Mouse (Mus musculus): ENCODE measurements around the gene Fgfr1op. TPM values are rescaled to one million over a fixed set of nuclear protein-coding genes. Genes with fewer than 3 reads are reported as not detected.
"Not testable (repeated sequence)": the region's sequence is repeated elsewhere in the genome, so short reads cannot be mapped to it uniquely, and the experiment has no call there.

Fgfr1op gene
- polyA plus RNA-seq, 3 experiments from 2014 or later: 22.8 to 31.0 (median 24.2) TPM

GRCm38 (mm10) chr17:8170331-8170730, 5.0 kb downstream of the Fgfr1op start:
- peak; percentile 18 for ATAC-seq

DNA sequence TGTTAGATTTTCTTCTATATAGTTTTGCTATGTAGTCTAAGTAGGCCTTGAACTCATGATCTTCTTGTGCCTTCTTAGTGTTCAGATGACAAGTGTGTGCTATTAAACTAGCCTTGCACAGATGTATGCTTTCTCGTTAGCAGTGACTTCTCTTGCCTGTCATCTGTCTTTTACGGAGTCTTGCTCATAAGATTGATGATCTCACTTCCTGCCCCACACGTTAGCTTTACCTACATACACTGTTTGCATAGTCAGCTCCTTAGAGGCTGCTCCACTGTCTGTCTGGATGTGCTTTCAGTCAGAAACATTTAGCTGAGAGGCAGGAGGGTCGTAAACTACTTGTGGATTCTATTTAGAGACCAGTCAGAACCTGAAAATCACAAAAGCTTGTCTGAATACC, 5.8 kb downstream of the Fgfr1op start:
- ATAC-seq: peak; percentile 87

- no peak for ATAC-seq
These were observed 11.8 kb downstream of the Fgfr1op start for GRCm38 (mm10) chr17:8177090-8177489.

GRCm38 (mm10) chr17:8183815-8184214, 18.5 kb downstream of the Fgfr1op start:
- no peak for ATAC-seq

DNA sequence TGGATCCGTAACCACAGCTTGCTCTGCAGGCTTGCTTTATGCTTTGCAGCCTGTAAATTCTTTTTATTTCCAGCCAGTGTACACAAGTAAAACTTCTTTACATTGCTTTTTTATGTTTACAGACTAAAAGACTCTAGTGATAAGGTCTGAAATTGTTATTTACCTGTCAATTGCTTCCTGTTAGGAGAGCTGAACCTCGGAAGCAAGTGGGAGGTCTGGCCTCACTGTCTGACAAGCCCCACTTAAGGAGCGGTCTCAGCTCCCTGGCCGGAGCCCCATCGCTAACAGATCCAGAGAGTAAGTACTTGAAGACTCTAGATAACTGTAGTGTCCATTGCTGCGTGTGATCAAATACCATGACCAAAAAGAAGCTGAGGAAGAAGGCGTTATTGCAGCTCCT, 18.9 kb downstream of the Fgfr1op start:
- ATAC-seq: no peak

DNA sequence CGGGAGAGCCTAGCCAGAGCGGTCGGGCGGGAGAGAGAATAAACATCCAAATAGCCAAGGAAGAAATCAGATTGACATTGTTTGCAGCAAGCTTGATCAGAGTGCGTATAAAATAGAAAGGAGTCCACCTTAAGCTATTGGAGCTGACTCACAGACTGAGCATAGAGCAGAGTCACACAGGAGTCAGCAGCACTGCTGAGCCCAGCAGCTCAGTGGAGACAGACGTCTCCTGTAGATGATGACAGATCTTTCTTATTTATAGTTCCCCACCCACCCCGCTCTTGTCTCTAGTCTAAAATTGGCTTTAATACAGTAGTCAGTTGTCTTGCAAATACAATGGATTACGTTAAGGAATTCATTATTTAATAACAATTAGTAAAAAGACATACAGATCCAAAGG, 28.4 kb downstream of the Fgfr1op start:
- no peak for ATAC-seq

DNA sequence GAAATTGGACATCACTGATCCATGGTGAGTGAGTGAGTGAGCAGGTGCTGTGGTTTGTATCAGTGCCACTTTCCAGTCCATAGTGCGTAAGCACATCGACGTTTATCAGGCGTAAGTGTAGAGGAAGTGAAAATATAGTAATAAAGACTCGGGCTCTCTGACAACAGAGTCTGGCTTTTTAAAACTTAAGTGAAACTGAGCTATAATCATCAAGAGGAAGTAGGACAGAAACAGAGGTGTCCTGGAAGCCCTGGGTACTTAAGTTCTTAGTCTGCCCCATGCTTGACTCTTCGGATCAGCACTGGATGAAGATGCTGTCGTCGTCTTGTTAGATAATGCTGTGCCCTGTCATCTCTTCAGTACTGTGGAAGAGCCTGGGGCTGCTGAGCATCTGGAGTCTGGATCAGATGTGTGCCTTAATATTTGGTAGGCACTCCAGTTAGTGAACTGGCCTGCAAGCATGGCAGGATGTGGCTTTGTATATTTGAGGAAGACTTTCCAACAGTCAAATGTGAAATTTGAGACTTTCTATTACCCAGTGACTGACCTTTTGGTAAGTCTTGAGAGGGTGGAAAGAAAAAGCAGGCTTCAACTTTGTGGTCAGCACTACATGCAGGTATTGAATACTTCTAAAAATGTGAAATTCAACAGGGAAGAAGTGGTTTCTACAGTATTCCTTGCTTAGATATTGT, 30.5 kb downstream of the Fgfr1op start:
- peak; percentile 73 for ATAC-seq

- peak; percentile 65 for ATAC-seq
These were observed 32.4 kb downstream of the Fgfr1op start for GRCm38 (mm10) chr17:8197652-8198051.

- no peak for ATAC-seq
These were observed 34.0 kb downstream of the Fgfr1op start for GRCm38 (mm10) chr17:8199067-8199935.

DNA sequence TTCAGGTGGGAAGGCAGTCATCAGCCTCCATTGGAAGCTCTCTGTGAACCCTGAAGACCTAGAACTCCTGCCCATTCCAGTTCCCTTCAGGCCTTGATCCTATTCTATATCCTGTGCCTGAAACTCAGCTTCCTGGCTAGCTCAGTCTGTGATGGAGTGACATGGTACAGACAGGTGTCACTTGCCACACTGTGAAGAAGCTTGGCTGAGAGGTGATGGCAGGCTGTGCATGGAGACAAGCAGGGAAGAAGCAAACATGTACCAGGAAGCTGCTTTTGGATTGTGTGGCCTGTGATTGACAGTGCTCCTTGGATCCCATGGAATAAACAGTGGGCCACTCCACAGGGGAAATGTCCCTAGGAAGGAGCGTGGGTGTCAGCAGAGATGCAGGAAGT, 34.6 kb downstream of the Fgfr1op start:
- no peak for ATAC-seq

GRCm38 (mm10) chr17:8203487-8203886, 38.2 kb downstream of the Fgfr1op start:
- ATAC-seq: peak; percentile 52

- ATAC-seq: not testable (repeated sequence)
These were observed 39.9 kb downstream of the Fgfr1op start for GRCm38 (mm10) chr17:8205221-8205631.

DNA sequence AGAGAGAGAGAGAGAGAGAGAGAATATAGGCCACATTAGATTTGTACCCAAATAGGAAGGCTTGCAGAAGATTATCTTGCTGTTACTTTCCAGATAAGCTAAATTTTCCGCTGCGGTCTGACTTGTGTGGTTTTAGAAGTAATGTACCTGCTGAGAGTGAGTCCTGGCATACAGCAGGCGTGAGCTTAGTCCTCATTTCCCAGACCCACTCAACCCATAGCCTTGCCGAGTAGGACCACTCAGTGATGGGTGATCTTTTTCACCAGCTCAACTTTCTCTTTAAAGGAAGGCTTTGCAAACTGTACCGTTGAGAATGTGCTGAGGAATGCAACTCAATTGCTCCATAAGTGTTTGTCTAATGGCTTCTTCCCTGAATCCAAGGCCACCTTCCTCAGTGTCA, 41.4 kb downstream of the Fgfr1op start:
- ATAC-seq: no peak

DNA sequence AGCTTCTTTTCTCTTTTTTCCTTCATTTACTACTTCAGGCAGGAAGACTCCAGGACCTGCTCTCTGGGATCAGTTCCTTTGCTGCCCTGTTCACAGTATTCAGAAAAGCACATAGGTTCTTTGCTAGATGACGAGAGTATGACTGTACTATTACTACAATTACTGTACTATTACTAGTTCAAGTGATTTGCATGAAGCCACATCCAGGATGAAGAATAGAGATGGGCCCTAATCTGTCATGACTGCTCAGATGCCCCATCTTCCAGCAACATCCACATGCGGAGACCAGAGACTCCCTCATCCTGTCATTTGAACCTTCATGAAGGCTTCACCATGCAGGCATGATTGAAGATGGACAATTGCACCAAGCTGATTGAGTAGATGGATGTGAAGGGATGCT, 44.4 kb downstream of the Fgfr1op start:
- ATAC-seq: peak; percentile 74

- ATAC-seq: peak; percentile 68
These were observed 44.9 kb downstream of the Fgfr1op start for GRCm38 (mm10) chr17:8210170-8210569.

GRCm38 (mm10) chr17:8210675-8211074, 45.4 kb downstream of the Fgfr1op start:
- no peak for ATAC-seq

- peak; percentile 17 for ATAC-seq
These were observed 46.1 kb downstream of the Fgfr1op start for GRCm38 (mm10) chr17:8211399-8211798.

DNA sequence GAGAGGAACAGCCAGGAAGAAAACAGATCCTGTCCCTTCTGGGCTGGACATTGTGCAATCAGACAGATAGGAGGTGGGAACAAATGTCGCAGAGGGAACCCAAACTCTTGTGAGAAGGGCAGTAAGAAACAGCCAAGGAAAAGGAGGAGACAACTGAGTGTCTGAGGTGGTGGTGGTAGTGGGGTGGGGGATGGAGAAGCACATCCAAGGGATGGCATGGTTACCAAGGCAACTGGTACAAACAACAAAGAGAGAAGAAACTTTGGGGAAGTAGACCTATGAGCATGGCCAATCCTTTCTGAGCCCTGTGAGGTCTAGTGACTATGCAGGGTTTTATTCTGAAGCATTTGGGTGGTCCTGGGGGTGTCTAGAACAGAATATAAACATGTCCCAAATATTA, 49.1 kb downstream of the Fgfr1op start:
- ATAC-seq: no peak

DNA sequence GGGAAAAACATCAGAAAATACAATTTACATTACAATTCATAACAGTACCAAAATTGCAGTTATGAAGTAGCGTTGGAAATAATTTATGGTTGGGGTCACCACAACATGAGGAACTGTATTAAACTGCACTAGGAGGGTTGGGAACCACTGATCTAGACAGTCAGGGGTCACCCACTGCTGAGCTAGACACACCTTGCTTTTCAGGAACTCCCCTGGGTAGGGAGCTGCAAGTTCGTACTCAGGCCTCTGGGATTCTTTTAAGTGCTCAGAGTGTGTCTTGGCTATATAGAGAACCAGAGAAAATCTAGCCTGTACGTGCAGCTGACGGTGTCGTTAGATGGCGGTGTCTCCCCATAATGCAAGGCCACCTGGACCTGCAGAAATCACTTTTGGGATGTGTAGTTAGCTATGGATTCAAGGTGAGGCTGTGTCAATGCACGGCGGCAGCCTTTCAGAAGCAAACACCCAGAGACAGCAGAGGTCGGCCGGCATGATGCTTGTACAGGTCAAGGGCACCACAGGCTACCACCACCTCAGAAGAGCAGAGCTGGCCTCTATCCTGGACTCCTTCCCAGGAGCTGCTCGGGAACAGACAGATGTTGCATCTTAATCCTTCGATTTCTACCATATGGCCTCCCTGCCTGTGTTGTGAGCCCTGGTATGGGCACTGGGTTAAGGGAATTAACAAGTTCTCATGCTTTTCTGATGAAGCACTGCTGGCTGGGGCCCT, 49.9 kb downstream of the Fgfr1op start:
- ATAC-seq: no peak

GRCm38 (mm10) chr17:8223225-8223624, 57.9 kb downstream of the Fgfr1op start:
- ATAC-seq: no peak

DNA sequence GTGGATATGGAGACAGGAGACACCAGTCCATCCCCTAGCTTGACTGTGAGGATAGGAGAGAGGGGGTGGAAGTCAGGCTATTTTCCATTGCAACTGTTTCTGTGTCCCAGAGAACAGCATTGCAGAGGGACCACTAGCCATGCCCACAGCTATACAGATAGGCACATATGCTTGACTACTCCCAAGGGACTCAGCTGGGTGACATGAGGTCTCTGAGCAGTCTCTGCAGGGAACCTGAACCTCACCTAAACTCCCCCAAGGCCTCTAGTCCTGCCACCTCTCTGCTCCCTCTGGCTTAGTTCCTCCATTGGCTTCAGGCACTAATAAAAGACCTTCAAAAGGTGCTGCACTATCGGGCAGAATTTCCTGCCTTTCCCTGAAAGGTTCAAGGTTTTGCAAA, 58.8 kb downstream of the Fgfr1op start:
- ATAC-seq: no peak

DNA sequence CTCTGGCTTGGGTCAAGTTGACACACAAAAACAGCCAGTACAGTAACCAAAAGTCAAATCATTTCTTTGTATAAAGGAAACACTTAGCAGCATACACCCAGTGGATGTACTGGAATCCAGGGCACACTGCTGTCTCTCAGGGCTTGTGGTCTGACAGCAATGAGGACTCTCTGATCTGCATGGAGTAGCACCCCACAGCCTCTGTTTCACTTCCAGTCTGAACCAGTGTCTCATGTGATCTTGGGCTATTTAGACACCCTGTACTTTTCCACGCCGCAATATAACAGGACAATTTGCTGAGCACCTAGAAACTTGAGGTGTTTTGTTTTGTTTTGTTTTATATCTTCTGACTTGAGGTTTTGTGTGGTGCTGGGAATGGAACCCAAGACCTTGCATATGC, 59.9 kb downstream of the Fgfr1op start:
- no peak for ATAC-seq

DNA sequence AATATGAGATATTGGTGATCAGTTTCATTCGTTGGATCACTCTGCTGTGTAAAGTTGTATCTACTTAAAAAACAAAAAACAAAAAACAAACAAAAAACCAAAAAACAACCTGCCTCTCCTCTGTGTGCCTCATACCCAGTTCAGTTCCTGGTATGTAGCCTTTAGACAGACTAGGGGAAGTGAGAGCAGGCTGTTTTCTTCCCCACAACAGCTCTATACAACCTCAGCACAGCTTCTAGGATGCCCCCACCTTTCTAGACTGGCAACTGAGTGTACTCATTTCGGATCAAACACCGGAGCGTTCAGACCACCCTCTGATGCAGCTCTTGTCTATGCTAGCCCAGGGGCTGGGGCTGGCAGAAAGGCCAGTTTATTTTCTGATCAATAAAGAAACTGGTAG, 60.4 kb downstream of the Fgfr1op start:
- ATAC-seq: peak; percentile 25
